Comparison of ENCODE assay signal across 8 mouse cellular contexts in the genomic region with DNA sequence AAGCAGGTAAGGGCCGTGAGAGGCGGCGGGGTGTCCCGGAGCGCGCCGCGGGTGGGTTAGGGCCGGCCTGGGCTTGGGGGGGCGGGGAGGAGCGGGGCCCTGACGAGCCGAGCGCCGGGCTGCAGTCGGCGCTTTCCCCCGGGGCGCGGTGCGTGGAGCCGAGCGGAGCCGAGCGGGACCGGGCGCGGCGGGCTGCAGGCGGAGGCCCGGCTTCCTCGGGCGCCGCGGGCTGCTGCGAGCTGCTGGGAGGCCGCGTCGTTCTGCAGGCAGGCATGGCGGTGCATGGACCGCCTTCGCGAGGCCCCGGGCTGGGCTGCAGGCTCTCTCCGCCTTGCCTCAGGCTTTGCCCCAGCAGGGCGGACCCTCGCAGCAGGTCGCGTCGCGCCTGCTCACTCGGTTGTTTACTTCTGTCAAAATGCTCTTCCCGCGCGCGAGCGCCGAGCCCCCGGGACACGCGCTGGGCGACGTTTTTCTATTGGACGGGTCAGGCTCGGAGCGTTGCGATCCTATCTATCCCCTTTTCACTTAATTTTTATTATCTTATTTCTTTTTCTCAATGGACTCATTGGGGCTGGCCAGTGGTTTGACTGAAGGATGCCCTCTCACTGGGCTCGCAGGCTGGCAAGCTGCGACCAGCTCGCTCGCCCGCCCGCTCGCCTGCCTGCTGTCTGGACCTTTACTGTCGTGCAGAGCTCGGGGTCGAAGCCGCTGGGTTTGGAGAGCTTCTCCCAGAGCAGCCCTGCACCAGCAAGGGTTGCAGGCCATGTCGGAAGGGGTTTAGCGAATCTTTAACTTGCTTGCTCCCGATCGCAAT. TPM values are rescaled to one million over a fixed set of nuclear protein-coding genes. Genes with fewer than 3 reads are reported as not detected.
A peak's percentile ranks its signal among the peaks of the same experiment; 100 is the strongest.
DNase-seq lines count a peak whose midpoint lies in the region; ATAC-seq lines count a peak whose summit lies in the region.

No protein-coding gene starts in this region.

- peak overlapping the region; percentile 92 for H3K4me3 ChIP-seq in intestine, embryonic 14.5 days (ENCODE audit: low read depth, low read length)
- peak overlapping the region; percentile 100 for H3K4me3 ChIP-seq in limb, embryonic 10.5 days
- peak overlapping the region; percentile 99 for H3K4me3 ChIP-seq in midbrain, embryonic 10.5 days

- H3K27ac ChIP-seq in intestine, embryonic 14.5 days (ENCODE audit: low read depth): peak overlapping the region; percentile 95
- H3K27ac ChIP-seq in limb, embryonic 10.5 days: peak overlapping the region; percentile 96
- H3K27ac ChIP-seq in midbrain, embryonic 10.5 days (replicated peaks): peak overlapping the region; percentile 99

- H3K9ac ChIP-seq in intestine, embryonic 14.5 days (ENCODE audit: low read length): peak overlapping the region; percentile 93

- DNase-seq in urinary bladder, adult 18-20 months (ENCODE audit: low spot score in 2 of 2): peak; percentile 34 to 67
- no peak for DNase-seq in urinary bladder, adult 2 months (ENCODE audit: low spot score)
- DNase-seq in gastrocnemius, adult 18-20 months (ENCODE audit: low spot score): peak; percentile 29
- peak; percentile 76 for DNase-seq in intestine, embryonic 14.5 days (ENCODE audit: low spot score)
- peak; percentile 68 for DNase-seq in limb, embryonic 10.5 days (ENCODE audit: low spot score)
- peak; percentile 70 for DNase-seq in midbrain, embryonic 10.5 days (ENCODE audit: low spot score)
- DNase-seq in skeletal muscle tissue, adult 2 months (ENCODE audit: low read depth, low spot score): peak; percentile 32

- peaks cover 12% of the 10 kb centered on the region; the same call in 1 of the 2 replicates for H3K4me1 ChIP-seq in intestine, embryonic 14.5 days (replicated peaks; ENCODE audit: control insufficient read depth, insufficient read depth, low read length)
- H3K4me1 ChIP-seq in limb, embryonic 10.5 days: peaks cover 15% of the 10 kb centered on the region
- H3K4me1 ChIP-seq in midbrain, embryonic 10.5 days: peaks cover 17% of the 10 kb centered on the region

- peak; percentile 47; the same call in 1 of the 2 replicates for ATAC-seq in common myeloid progenitor, adult 5-6 weeks (replicated peaks; ENCODE audit: low read depth, poor library complexity, severe bottlenecking)
- ATAC-seq in intestine, embryonic 14.5 days (replicated peaks; ENCODE audit: low FRiP score, low TSS enrichment, low read depth): peak; percentile 79

- no peaks in the 10 kb centered on the region for H3K9me3 ChIP-seq in intestine, embryonic 14.5 days (ENCODE audit: control insufficient read depth, low read length)
- H3K9me3 ChIP-seq in limb, embryonic 10.5 days (replicated peaks): no peaks in the 10 kb centered on the region
- 0 out of 2 replicates have a peak, but pooled peaks cover 3% of the 10 kb centered on the region for H3K9me3 ChIP-seq in midbrain, embryonic 10.5 days (replicated peaks)

- H3K27me3 ChIP-seq in intestine, embryonic 14.5 days (replicated peaks; ENCODE audit: control insufficient read depth, insufficient read depth, low read length): no peaks in the 10 kb centered on the region
- H3K27me3 ChIP-seq in limb, embryonic 10.5 days (ENCODE audit: low read depth, poor library complexity, severe bottlenecking): no peaks in the 10 kb centered on the region
- H3K27me3 ChIP-seq in midbrain, embryonic 10.5 days (ENCODE audit: low read depth, poor library complexity, severe bottlenecking): no peaks in the 10 kb centered on the region

- H3K4me2 ChIP-seq in intestine, embryonic 14.5 days (ENCODE audit: low read length): peak overlapping the region; percentile 98

- WGBS in intestine, embryonic 14.5 days: under 1% methylated on average over 79 of the region's 82 CpGs
- under 1% methylated on average over 82 of the region's 82 CpGs for WGBS in limb, embryonic 10.5 days
- under 1% methylated on average over 76 of the region's 82 CpGs for WGBS in midbrain, embryonic 10.5 days

- peaks cover 15% of the 10 kb centered on the region for H3K36me3 ChIP-seq in intestine, embryonic 14.5 days (ENCODE audit: control insufficient read depth, insufficient read depth, low read length)
- H3K36me3 ChIP-seq in limb, embryonic 10.5 days: peaks cover 37% of the 10 kb centered on the region
- H3K36me3 ChIP-seq in midbrain, embryonic 10.5 days: peaks cover 33% of the 10 kb centered on the region

RNA-seq across cellular contexts. Expression of a gene that starts 0.6 kb away (rescaled TPM):
- polyA plus RNA-seq in urinary bladder, adult 2 months (2012; rRNA removed): 16.8 and 23.6 TPM in 2 replicates
- total RNA-seq in common myeloid progenitor, adult 5-6 weeks (2017): 188 and 212 TPM in 2 replicates
- 10 to 100 TPM; 15.5 to 15.8 TPM for total RNA-seq in gastrocnemius, adult 18-20 months (2021)
- 65.6 and 75.1 TPM in 2 replicates for polyA plus RNA-seq in intestine, embryonic 14.5 days (2014; fragmentation: Nextera tagmentation; extraction: Ambion mirVana)
- polyA plus RNA-seq in limb, embryonic 10.5 days (2016; fragmentation: Nextera tagmentation; extraction: Ambion mirVana): 62.4 and 77.0 TPM in 2 replicates
- 74.3 and 76.9 TPM in 2 replicates for polyA plus RNA-seq in midbrain, embryonic 10.5 days (2016; fragmentation: Nextera tagmentation; extraction: Ambion mirVana)

RNA-seq across cellular contexts. Expression of a gene that starts 11.9 kb away (rescaled TPM):
- 32.8 and 33.7 TPM in 2 replicates for polyA plus RNA-seq in urinary bladder, adult 2 months (2012; rRNA removed)
- total RNA-seq in common myeloid progenitor, adult 5-6 weeks (2017): 193 and 221 TPM in 2 replicates
- total RNA-seq in gastrocnemius, adult 18-20 months (2021): 10 to 100 TPM; 61.0 to 64.3 TPM
- 356 and 368 TPM in 2 replicates for polyA plus RNA-seq in intestine, embryonic 14.5 days (2014; fragmentation: Nextera tagmentation; extraction: Ambion mirVana)
- polyA plus RNA-seq in limb, embryonic 10.5 days (2016; fragmentation: Nextera tagmentation; extraction: Ambion mirVana): 549 and 585 TPM in 2 replicates
- polyA plus RNA-seq in midbrain, embryonic 10.5 days (2016; fragmentation: Nextera tagmentation; extraction: Ambion mirVana): 609 and 658 TPM in 2 replicates

Comparison
In these comparisons a context has a peak if more than half of its experiments do, and no peak if none do; other contexts are left out.
1. RNA of a gene that starts 11.9 kb away (polyA plus RNA-seq): 609 to 658 TPM in midbrain, embryonic 10.5 days, 549 to 585 TPM in limb, embryonic 10.5 days and 356 to 368 TPM in intestine, embryonic 14.5 days; 32.8 to 33.7 TPM in urinary bladder, adult 2 months; every median in the first group is over 10 times any median in the second.
2. Peak in every context shown above with its lines, with median percentiles within 50 percentile points of each other: H3K27ac ChIP-seq and H3K4me3 ChIP-seq.